Mouse (Mus musculus) MEL (cell line): ENCODE data around the gene Kalrn. TPM values are rescaled to one million over a fixed set of nuclear protein-coding genes. Genes with fewer than 3 reads are reported as not detected.

Source experiments
- DNase-seq: peaks from one replicate; pipeline ENCODE4 v3.0.0; 2011; ENCODE audit warnings: low read depth, low spot score
- H3K27ac ChIP-seq: 2 replicates; pipeline ENCODE4 v1.5.1; 2012; ENCODE audit warnings: low read depth, mild to moderate bottlenecking, control low read depth, low read length, moderate library complexity; ENCODE audit not compliant: control insufficient read depth
- H3K27me3 ChIP-seq, 2 experiments: fragments of 150-350 bp in 1 of 2; sonication (generic) in 1 of 2; 2 replicates each; pipeline ENCODE4 v1.6.1; 2012; ENCODE audit warnings: low read length in 2 of 2, mild to moderate bottlenecking in 2 of 2, improper control_type of control experiment in 1 of 2, moderate library complexity in 1 of 2; ENCODE audit not compliant: insufficient read depth in 2 of 2, control insufficient read depth in 1 of 2
- H3K36me3 ChIP-seq, 2 experiments: 2 replicates each; pipeline ENCODE4 v1.6.1; 2012 to 2014; ENCODE audit warnings: low read length in 2 of 2, improper control_type of control experiment in 1 of 2, inconsistent platforms in 1 of 2, mild to moderate bottlenecking in 1 of 2; ENCODE audit not compliant: insufficient read depth in 2 of 2, control insufficient read depth in 1 of 2
- H3K4me1 ChIP-seq, 2 experiments: fragments of 150-350 bp in 1 of 2; sonication (generic) in 1 of 2; 2 replicates each; pipeline ENCODE4 v1.6.1; 2012; ENCODE audit warnings: low read length in 2 of 2, improper control_type of control experiment in 1 of 2, mild to moderate bottlenecking in 1 of 2; ENCODE audit not compliant: insufficient read depth in 2 of 2, control insufficient read depth in 1 of 2
- H3K4me3 ChIP-seq, 2 experiments: fragments of 150-350 bp in 1 of 2; sonication (generic) in 1 of 2; 2 replicates each; pipeline ENCODE4 v1.5.1; 2012; ENCODE audit warnings: low read depth in 2 of 2, low read length in 2 of 2, mild to moderate bottlenecking in 2 of 2, moderate library complexity in 2 of 2, control low read depth in 1 of 2, improper control_type of control experiment in 1 of 2; ENCODE audit not compliant: control insufficient read depth in 1 of 2, insufficient read depth in 1 of 2
- H3K79me2 ChIP-seq: 2 replicates; pipeline ENCODE4 v1.6.1; 2012; ENCODE audit warnings: mild to moderate bottlenecking, low read length, moderate library complexity; ENCODE audit not compliant: control insufficient read depth, poor library complexity, insufficient read depth
- H3K9ac ChIP-seq: 2 replicates; pipeline ENCODE4 v1.6.1; 2012; ENCODE audit warnings: low read depth, mild to moderate bottlenecking, control low read depth, low read length, moderate library complexity; ENCODE audit not compliant: control insufficient read depth, poor library complexity, severe bottlenecking
- H3K9me3 ChIP-seq: fragments of 150-350 bp; sonication (generic); replicated peaks from 2 replicates; pipeline ENCODE4 v1.6.1; 2012; ENCODE audit warnings: mild to moderate bottlenecking, low read length, improper control_type of control experiment, moderate library complexity; ENCODE audit not compliant: insufficient read depth
- CTCF ChIP-seq, 3 experiments: IDR thresholded peaks in 2 of 3; conservative IDR thresholded peaks in 1 of 3; 2 replicates each; pipeline ENCODE4 v1.5.1; 2011 to 2012; ENCODE audit warnings: low read length in 3 of 3, low read depth in 2 of 3, mild to moderate bottlenecking in 2 of 3, improper control_type of control experiment in 1 of 3, inconsistent platforms in 1 of 3, mixed read lengths in 1 of 3, moderate library complexity in 1 of 3; ENCODE audit not compliant: control insufficient read depth in 1 of 3, insufficient read depth in 1 of 3, poor library complexity in 1 of 3, severe bottlenecking in 1 of 3
- GATA1 ChIP-seq: IDR thresholded peaks from 2 replicates; pipeline ENCODE4 v1.6.1; 2011; ENCODE audit warnings: low read depth, low read length, improper control_type of control experiment
- HCFC1 ChIP-seq: IDR thresholded peaks from 2 replicates; pipeline ENCODE4 v1.6.1; 2012; ENCODE audit warnings: low read depth, mild to moderate bottlenecking, inconsistent platforms, low read length, improper control_type of control experiment, moderate library complexity
- JUND ChIP-seq: IDR thresholded peaks from 2 replicates; pipeline ENCODE4 v1.6.1; 2011; ENCODE audit warnings: low read depth, mild to moderate bottlenecking, improper control_type of control experiment, low read length
- KAT2A ChIP-seq: conservative IDR thresholded peaks from 2 replicates; pipeline ENCODE4 v1.6.1; 2012; ENCODE audit warnings: low read depth, low read length, improper control_type of control experiment, inconsistent platforms
- MAFK ChIP-seq: IDR thresholded peaks from 2 replicates; pipeline ENCODE4 v1.6.1; 2011; ENCODE audit warnings: low read depth, mild to moderate bottlenecking, low read length, improper control_type of control experiment, borderline replicate concordance
- MEF2A ChIP-seq: IDR thresholded peaks from 2 replicates; pipeline ENCODE4 v1.6.1; 2014; ENCODE audit warnings: low read depth, mild to moderate bottlenecking, inconsistent platforms, low read length, improper control_type of control experiment; ENCODE audit not compliant: poor library complexity, insufficient replicate concordance, severe bottlenecking; ENCODE audit errors: extremely low read depth
- MYC ChIP-seq: IDR thresholded peaks from 2 replicates; pipeline ENCODE4 v1.6.1; 2011; ENCODE audit warnings: low read depth, mild to moderate bottlenecking, low read length, improper control_type of control experiment, moderate library complexity
- POLR2A ChIP-seq, 2 experiments: IDR thresholded peaks; 2 replicates each; pipeline ENCODE4 v1.6.1; 2011 to 2012; ENCODE audit warnings: low read length in 2 of 2, mild to moderate bottlenecking in 2 of 2, control low read depth in 1 of 2, improper control_type of control experiment in 1 of 2, low read depth in 1 of 2, moderate library complexity in 1 of 2; ENCODE audit not compliant: control insufficient read depth in 1 of 2, insufficient read depth in 1 of 2, poor library complexity in 1 of 2
- POLR2AphosphoS2 ChIP-seq: IDR thresholded peaks from 2 replicates; pipeline ENCODE4 v1.6.1; 2011; ENCODE audit warnings: low read length, improper control_type of control experiment
- POLR2AphosphoS5 ChIP-seq: IDR thresholded peaks from 2 replicates; pipeline ENCODE4 v1.6.1; 2012; ENCODE audit warnings: low read depth, borderline replicate concordance, mild to moderate bottlenecking, inconsistent platforms, low read length, moderate library complexity, mixed read lengths
- SIN3A ChIP-seq: IDR thresholded peaks from 2 replicates; pipeline ENCODE4 v1.6.1; 2012; ENCODE audit warnings: low read length, improper control_type of control experiment, inconsistent platforms
- SMC3 ChIP-seq: IDR thresholded peaks from 2 replicates; pipeline ENCODE4 v1.6.1; 2011; ENCODE audit warnings: low read depth, low read length, improper control_type of control experiment
- TAL1 ChIP-seq: IDR thresholded peaks from 2 replicates; pipeline ENCODE4 v1.6.1; 2012; ENCODE audit warnings: mild to moderate bottlenecking, inconsistent platforms, low read length, moderate library complexity, mixed read lengths
- TBP ChIP-seq: IDR thresholded peaks from 2 replicates; pipeline ENCODE4 v1.8.0; 2011; ENCODE audit warnings: low read depth, low read length, improper control_type of control experiment
- USF1 ChIP-seq: IDR thresholded peaks from 2 replicates; pipeline ENCODE4 v1.6.1; 2014; ENCODE audit warnings: low read depth, mild to moderate bottlenecking, inconsistent platforms, low read length, improper control_type of control experiment, moderate library complexity
- ZKSCAN1 ChIP-seq: IDR thresholded peaks from 2 replicates; pipeline ENCODE4 v1.6.1; 2012; ENCODE audit warnings: low read depth, mild to moderate bottlenecking, inconsistent platforms, low read length, improper control_type of control experiment, moderate library complexity
- ZMIZ1 ChIP-seq: IDR thresholded peaks from 2 replicates; pipeline ENCODE4 v1.6.1; 2012; ENCODE audit warnings: low read depth, mild to moderate bottlenecking, inconsistent platforms, low read length, improper control_type of control experiment, moderate library complexity
- ZNF384 ChIP-seq: IDR thresholded peaks from 2 replicates; pipeline ENCODE4 v1.6.1; 2012; ENCODE audit warnings: low read depth, mild to moderate bottlenecking, inconsistent platforms, low read length, improper control_type of control experiment
- polyA plus RNA-seq, 2 experiments: library from polyadenylated mRNA; stranded (reverse) in 1 of 2; unstranded in 1 of 2; fragments of >175 nt in 1 of 2; fragments of >200 nt in 1 of 2; gene quantifications; 2 replicates each; pipeline versions ENCODE4 v1.2.1 to v1.2.4; 2012; ENCODE audit warnings: low replicate concordance in 2 of 2, low read depth in 1 of 2; ENCODE audit not compliant: insufficient read length in 2 of 2, insufficient read depth in 1 of 2, missing spikeins in 1 of 2
- total RNA-seq: library from RNA; depleted of rRNA; stranded (reverse); fragments of 300-350 nt; gene quantifications from 2 replicates; pipeline ENCODE4 v1.2.3, GENCODE M21; 2012

The Kalrn gene
- total and polyA plus RNA-seq, 3 experiments = 10.4 to 11.8 TPM; not detected in 1

- Histone ChIP-seq H3K36me3 (peaks cover 0 to 12% of the 10 kb centered on the region in 2 experiments; a peak in 2 of 4 replicates), H3K9me3 (no peaks in the 10 kb centered on the region), H3K4me3 (no peak overlapping the region), H3K27ac (no peak overlapping the region), H3K79me2 (no peaks in the 10 kb centered on the region), H3K27me3 (no peaks in the 10 kb centered on the region; a peak in 1 of 4 replicates), H3K4me1 (peaks cover 0 to 22% of the 10 kb centered on the region in 2 experiments; a peak in 3 of 4 replicates), H3K9ac (no peak overlapping the region)
- TF ChIP-seq ZNF384 = peak; percentile 41; the same call in 1 of the 2 replicates
- no peak for TF ChIP-seq MEF2A
- peak; percentile 63 for DNase-seq
Measured at GRCm38 (mm10) chr16:34004128-34004578, 569.2 kb downstream of the Kalrn start.

DNA sequence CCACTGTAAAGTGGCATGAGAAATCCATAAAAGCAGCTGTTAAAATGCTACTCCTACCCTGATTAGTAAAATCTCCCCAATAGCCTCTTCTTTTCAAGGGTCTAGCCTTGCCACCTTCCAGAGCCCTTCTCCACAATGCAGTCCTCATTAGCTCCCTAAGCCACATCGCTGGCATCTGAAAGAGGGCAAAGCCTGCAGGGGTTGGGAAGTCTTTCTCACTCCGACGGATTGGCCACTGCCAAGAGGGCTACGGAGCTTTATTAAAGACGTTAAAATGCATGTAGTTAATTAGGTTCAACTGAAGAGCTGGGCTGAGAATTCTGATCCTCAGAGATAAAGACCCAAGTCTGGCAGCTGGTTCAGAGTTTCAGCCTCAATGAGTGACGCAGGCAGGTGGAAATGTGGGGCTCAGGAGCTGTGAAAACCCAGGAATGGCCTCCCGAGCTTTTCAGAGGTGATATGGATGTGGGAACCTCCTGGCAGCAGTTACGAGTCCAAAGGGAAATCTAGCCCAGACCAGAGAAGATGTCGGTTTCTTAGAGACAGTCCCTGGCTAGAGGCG, 569.7 kb downstream of the Kalrn start:
- no peak overlapping the region for H3K27ac ChIP-seq
- H3K4me3 ChIP-seq = no peak overlapping the region
- TF ChIP-seq ZKSCAN1 (no peak), GATA1 (no peak), USF1 (no peak), KAT2A (no peak), TBP (no peak), POLR2A (IDR thresholded peaks at IDR 0.05; ENCODE audit: control insufficient read depth in 1 of 2, insufficient read depth in 1 of 2, low read depth in 1 of 2, low read length in 2 of 2, poor library complexity in 1 of 2) (no peak)
- H3K36me3 ChIP-seq = peaks cover 0 to 12% of the 10 kb centered on the region in 2 experiments; a peak in 2 of 4 replicates
- no peaks in the 10 kb centered on the region for H3K9me3 ChIP-seq
- H3K9ac ChIP-seq = no peak overlapping the region
- peaks cover 0 to 22% of the 10 kb centered on the region in 2 experiments; a peak in 3 of 4 replicates for H3K4me1 ChIP-seq
- no peak for DNase-seq
- no peaks in the 10 kb centered on the region; a peak in 1 of 4 replicates for H3K27me3 ChIP-seq
- no peaks in the 10 kb centered on the region for H3K79me2 ChIP-seq

- Histone ChIP-seq H3K27ac (no peak overlapping the region), H3K9me3 (no peaks in the 10 kb centered on the region), H3K4me3 (no peak overlapping the region), H3K36me3 (peaks cover 0 to 5% of the 10 kb centered on the region in 2 experiments; a peak in 2 of 4 replicates), H3K79me2 (no peaks in the 10 kb centered on the region), H3K4me1 (peaks cover 0 to 15% of the 10 kb centered on the region in 2 experiments; a peak in 2 of 4 replicates), H3K9ac (no peak overlapping the region), H3K27me3 (no peaks in the 10 kb centered on the region; a peak in 1 of 4 replicates)
- no peak for DNase-seq
- TF ChIP-seq TAL1 (no peak), KAT2A (no peak), MYC (no peak), SMC3 (no peak), ZNF384 (no peak), JUND (no peak), POLR2AphosphoS2 (no peak), HCFC1 (no peak), POLR2AphosphoS5 (no peak), ZMIZ1 (no peak), TBP (no peak), SIN3A (no peak), MAFK (no peak), CTCF (IDR thresholded peaks at IDR 0.05 in 2 of 3, conservative IDR thresholded peaks at IDR 0.05 in 1 of 3; ENCODE audit: control insufficient read depth in 1 of 3, insufficient read depth in 1 of 3, low read depth in 2 of 3, low read length in 3 of 3, poor library complexity in 1 of 3, severe bottlenecking in 1 of 3) (no peak)
Measured at GRCm38 (mm10) chr16:34000715-34001114, 572.6 kb downstream of the Kalrn start.
